Mouse (Mus musculus) liver, embryonic 16.5 days (tissue): ENCODE data around the gene Il17rd. TPM values are rescaled to one million over a fixed set of nuclear protein-coding genes. Genes with fewer than 3 reads are reported as not detected.

Source experiments
- ATAC-seq: fragments of 200-750 bp; cut with Nextera tagmentation; 2 replicates; pipeline ENCODE4 v1.8.0; 2017; ENCODE audit warnings: low read depth, mild to moderate bottlenecking, moderate number of reproducible peaks, moderate library complexity
- H3K27ac ChIP-seq: fragments of 300-500 bp; sonication (generic); 2 replicates; pipeline ENCODE4 v1.5.1; 2014; ENCODE audit warnings: mild to moderate bottlenecking, low read length
- H3K27me3 ChIP-seq: fragments of 300-500 bp; sonication (generic); 2 replicates; pipeline ENCODE4 v1.6.1; 2014; ENCODE audit warnings: low read depth, low read length, mixed read lengths; ENCODE audit not compliant: control insufficient read depth, insufficient read depth
- H3K36me3 ChIP-seq: fragments of 300-500 bp; sonication (generic); 2 replicates; pipeline ENCODE4 v1.6.1; 2014; ENCODE audit warnings: mild to moderate bottlenecking; ENCODE audit not compliant: control insufficient read depth, insufficient read depth
- H3K4me1 ChIP-seq: fragments of 300-500 bp; sonication (generic); 2 replicates; pipeline ENCODE4 v1.6.1; 2014; ENCODE audit warnings: low read depth, low read length, mixed read lengths; ENCODE audit not compliant: control insufficient read depth
- H3K4me2 ChIP-seq: fragments of 300-500 bp; sonication (generic); 2 replicates; pipeline ENCODE4 v1.6.1; 2014; ENCODE audit warnings: low read depth, low read length, mixed read lengths
- H3K4me3 ChIP-seq: fragments of 300-500 bp; sonication (generic); 2 replicates; pipeline ENCODE4 v1.5.1; 2014; ENCODE audit warnings: low read depth, mild to moderate bottlenecking, low read length
- H3K9ac ChIP-seq: fragments of 300-500 bp; sonication (generic); 2 replicates; pipeline ENCODE4 v1.6.1; 2014; ENCODE audit warnings: low read depth, low read length
- H3K9me3 ChIP-seq: fragments of 300-500 bp; sonication (generic); replicated peaks from 2 replicates; pipeline ENCODE4 v1.6.1; 2016; ENCODE audit warnings: low read length; ENCODE audit not compliant: control insufficient read depth
- WGBS: fragments of 180-500 bp; shearing (Covaris S2); extraction: QIAGEN DNeasy Blood & Tissue Kit; methylation state at CpG from one replicate; pipeline ENCODE4 v1.1.7; 2014; ENCODE audit not compliant: insufficient replicate concordance; 5-methylcytosine and 5-hydroxymethylcytosine counted together
- polyA plus RNA-seq: library from polyadenylated mRNA; unstranded; fragments of >200 nt; fragmentation: Nextera tagmentation; extraction: Ambion mirVana; gene quantifications from 2 replicates; pipeline ENCODE4 v1.2.1, GENCODE M21; 2015

Gene Il17rd
- polyA plus RNA-seq, 1 experiment from 2014 or later, result 0.25 TPM

GRCm38 (mm10) chr14:27051511-27051895, 12.8 kb downstream of the Il17rd start:
- no peak for ATAC-seq
- Histone ChIP-seq H3K4me2 (no peak overlapping the region), H3K9me3 (no peaks in the 10 kb centered on the region), H3K27ac (no peak overlapping the region), H3K9ac (no peak overlapping the region), H3K4me3 (no peak overlapping the region), H3K36me3 (no peaks in the 10 kb centered on the region), H3K27me3 (no peaks in the 10 kb centered on the region), H3K4me1 (no peaks in the 10 kb centered on the region)
- WGBS, result 59% methylated on average over 5 of the region's 5 CpGs

- 16% methylated on average over 13 of the region's 13 CpGs for WGBS
- H3K36me3 ChIP-seq, result no peaks in the 10 kb centered on the region
- H3K4me2 ChIP-seq, result no peak overlapping the region
- no peaks in the 10 kb centered on the region for H3K4me1 ChIP-seq
- no peak overlapping the region for H3K4me3 ChIP-seq
- peaks cover 4% of the 10 kb centered on the region; the same call in 1 of the 2 replicates for H3K27me3 ChIP-seq
- no peak for ATAC-seq
- H3K27ac ChIP-seq, result no peak overlapping the region
- no peak overlapping the region for H3K9ac ChIP-seq
- H3K9me3 ChIP-seq, result no peaks in the 10 kb centered on the region
Observed at GRCm38 (mm10) chr14:27058535-27059223, 19.9 kb downstream of the Il17rd start.

- Histone ChIP-seq H3K27me3 (peaks cover 4% of the 10 kb centered on the region; the same call in 1 of the 2 replicates), H3K9ac (no peak overlapping the region), H3K9me3 (no peaks in the 10 kb centered on the region), H3K36me3 (no peaks in the 10 kb centered on the region), H3K4me2 (no peak overlapping the region), H3K27ac (no peak overlapping the region), H3K4me1 (no peaks in the 10 kb centered on the region), H3K4me3 (no peak overlapping the region)
- 13% methylated on average over 8 of the region's 8 CpGs for WGBS
- no peak for ATAC-seq
Observed at GRCm38 (mm10) chr14:27059224-27059558, 20.4 kb downstream of the Il17rd start.

GRCm38 (mm10) chr14:27063338-27063737, 24.6 kb downstream of the Il17rd start:
- Histone ChIP-seq H3K4me1 (no peaks in the 10 kb centered on the region), H3K4me2 (no peak overlapping the region), H3K4me3 (no peak overlapping the region), H3K27ac (no peak overlapping the region), H3K9ac (no peak overlapping the region), H3K36me3 (no peaks in the 10 kb centered on the region), H3K9me3 (no peaks in the 10 kb centered on the region), H3K27me3 (peaks cover 3% of the 10 kb centered on the region; the same call in 1 of the 2 replicates)
- no peak for ATAC-seq
- 86% methylated on average over 1 of the region's 1 CpGs for WGBS

- no peaks in the 10 kb centered on the region for H3K4me1 ChIP-seq
- H3K9ac ChIP-seq, result no peak overlapping the region
- ATAC-seq, result no peak
- no peaks in the 10 kb centered on the region for H3K9me3 ChIP-seq
- 14% methylated on average over 9 of the region's 9 CpGs for whole genome bisulfite sequencing
- H3K27me3 ChIP-seq, result no peaks in the 10 kb centered on the region
- H3K36me3 ChIP-seq, result no peaks in the 10 kb centered on the region
- no peak overlapping the region for H3K4me2 ChIP-seq
- H3K27ac ChIP-seq, result no peak overlapping the region
- H3K4me3 ChIP-seq, result no peak overlapping the region
Observed at GRCm38 (mm10) chr14:27066171-27066929, 27.6 kb downstream of the Il17rd start.

GRCm38 (mm10) chr14:27067866-27068271, 29.1 kb downstream of the Il17rd start:
- no peak for ATAC-seq
- H3K27ac ChIP-seq, result no peak overlapping the region
- no peaks in the 10 kb centered on the region for H3K9me3 ChIP-seq
- H3K4me1 ChIP-seq, result no peaks in the 10 kb centered on the region
- no peak overlapping the region for H3K9ac ChIP-seq
- no peak overlapping the region for H3K4me2 ChIP-seq
- 29% methylated on average over 6 of the region's 6 CpGs for WGBS
- no peak overlapping the region for H3K4me3 ChIP-seq
- H3K27me3 ChIP-seq, result no peaks in the 10 kb centered on the region
- H3K36me3 ChIP-seq, result no peaks in the 10 kb centered on the region

- Histone ChIP-seq H3K27ac (no peak overlapping the region), H3K4me2 (no peak overlapping the region), H3K4me3 (no peak overlapping the region), H3K27me3 (no peaks in the 10 kb centered on the region), H3K4me1 (no peaks in the 10 kb centered on the region), H3K36me3 (no peaks in the 10 kb centered on the region), H3K9ac (no peak overlapping the region), H3K9me3 (no peaks in the 10 kb centered on the region)
- no peak for ATAC-seq
- WGBS, result 38% methylated on average over 8 of the region's 8 CpGs
Observed at GRCm38 (mm10) chr14:27069434-27070097, 30.8 kb downstream of the Il17rd start.

- H3K27ac ChIP-seq, result no peak overlapping the region
- H3K4me2 ChIP-seq, result no peak overlapping the region
- no peak overlapping the region for H3K9ac ChIP-seq
- H3K27me3 ChIP-seq, result no peaks in the 10 kb centered on the region
- H3K4me1 ChIP-seq, result no peaks in the 10 kb centered on the region
- no peak for ATAC-seq
- no peaks in the 10 kb centered on the region for H3K36me3 ChIP-seq
- H3K4me3 ChIP-seq, result no peak overlapping the region
- no peaks in the 10 kb centered on the region for H3K9me3 ChIP-seq
- WGBS, result 48% methylated on average over 3 of the region's 3 CpGs
Observed at GRCm38 (mm10) chr14:27070128-27070527, 31.4 kb downstream of the Il17rd start.

- no peak for ATAC-seq
- Histone ChIP-seq H3K27ac (no peak overlapping the region), H3K27me3 (no peaks in the 10 kb centered on the region), H3K4me3 (no peak overlapping the region), H3K9ac (no peak overlapping the region), H3K36me3 (no peaks in the 10 kb centered on the region), H3K9me3 (no peaks in the 10 kb centered on the region), H3K4me1 (no peaks in the 10 kb centered on the region), H3K4me2 (no peak overlapping the region)
- WGBS, result 36% methylated on average over 9 of the region's 9 CpGs
Observed at GRCm38 (mm10) chr14:27070758-27071157, 32.0 kb downstream of the Il17rd start.
